Mouse (Mus musculus): ENCODE results near the gene Nhp2. TPM values are rescaled to one million over a fixed set of nuclear protein-coding genes. Genes with fewer than 3 reads are reported as not detected.

Gene Nhp2
- polyA plus RNA-seq, 1 experiment from 2014 or later: 175 TPM

DNA sequence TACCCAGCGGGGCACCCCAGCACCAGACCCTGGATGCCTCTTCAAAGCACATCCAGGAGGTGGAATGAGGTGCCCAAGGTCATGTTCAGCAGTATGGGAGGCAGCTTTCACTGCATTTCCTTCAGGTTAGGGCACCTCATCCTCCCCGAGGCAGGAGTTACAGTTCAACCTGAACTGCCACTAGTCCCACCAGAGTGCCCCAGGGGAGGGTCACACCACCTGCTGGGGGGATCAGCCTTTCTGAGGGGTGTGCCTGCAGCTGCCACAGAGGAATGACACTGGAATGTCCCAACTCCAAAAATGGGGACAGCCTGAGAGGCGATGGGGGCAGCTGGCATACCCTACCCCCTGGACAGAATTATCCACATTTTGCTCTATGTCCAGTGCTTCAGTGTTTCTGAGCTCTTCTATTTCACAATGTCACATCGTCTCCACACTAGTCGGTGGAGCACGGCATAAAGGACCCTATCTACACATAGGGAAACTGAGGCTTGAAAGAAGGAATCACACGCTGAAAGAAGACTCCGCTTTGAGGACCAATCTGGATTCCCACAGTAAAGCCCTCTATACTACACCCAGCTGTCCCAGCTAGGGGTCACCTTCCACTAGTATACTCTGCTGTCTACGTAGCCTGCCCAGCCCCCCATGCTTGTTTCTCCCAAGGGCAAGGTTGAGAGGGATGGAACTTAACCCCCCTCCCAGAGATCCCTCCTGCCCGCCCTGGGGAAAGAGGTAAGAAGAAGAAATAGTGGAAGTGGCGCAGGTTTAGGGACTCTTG is 29.8 kb downstream of the Nhp2 start:
- Histone ChIP-seq H3K36me3 (ENCODE audit: control insufficient read depth, insufficient read depth, low read length) (no peaks in the 10 kb centered on the region; the same call in 1 of the 2 replicates), H3K4me3 (ENCODE audit: low read length) (peak overlapping the region; percentile 78), H3K4me2 (ENCODE audit: low read depth, low read length) (peak overlapping the region; percentile 92), H3K9me3 (ENCODE audit: control insufficient read depth, low read length) (no peaks in the 10 kb centered on the region), H3K9ac (ENCODE audit: low read depth, low read length) (peak overlapping the region; percentile 85), H3K27me3 (replicated peaks; ENCODE audit: control insufficient read depth, insufficient read depth, low read length) (no peaks in the 10 kb centered on the region), H3K4me1 (ENCODE audit: control insufficient read depth, insufficient read depth, low read length) (peaks cover 28% of the 10 kb centered on the region), H3K27ac (ENCODE audit: low read length) (peak overlapping the region; percentile 51; the same call in 1 of the 2 replicates)
- no peak for ATAC-seq
- WGBS: 49% methylated on average over 11 of the region's 11 CpGs

DNA sequence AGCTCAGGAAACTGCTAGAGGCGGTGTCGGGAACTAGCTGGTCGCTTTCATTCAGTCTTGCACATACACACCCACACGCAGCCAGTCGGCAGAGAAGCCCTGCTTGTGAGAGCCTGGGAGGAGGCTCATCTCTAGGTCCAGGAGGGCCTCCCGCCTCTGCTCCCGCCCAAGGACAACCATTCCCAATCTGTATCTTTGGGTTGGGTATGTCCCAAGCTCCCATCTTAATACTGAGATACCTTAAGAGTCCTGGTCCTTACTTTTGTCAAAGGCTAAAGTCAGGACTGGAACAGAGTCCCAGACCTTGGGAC is 30.3 kb downstream of the Nhp2 start:
- H3K4me2 ChIP-seq (ENCODE audit: low read depth, low read length): peak overlapping the region; percentile 92
- no peaks in the 10 kb centered on the region; the same call in 1 of the 2 replicates for H3K36me3 ChIP-seq (ENCODE audit: control insufficient read depth, insufficient read depth, low read length)
- H3K4me3 ChIP-seq (ENCODE audit: low read length): peak overlapping the region; percentile 78
- WGBS: 3% methylated on average over 7 of the region's 7 CpGs
- peak overlapping the region; percentile 85 for H3K9ac ChIP-seq (ENCODE audit: low read depth, low read length)
- peak overlapping the region; percentile 89 for H3K27ac ChIP-seq (ENCODE audit: low read length)
- ATAC-seq: peak; percentile 14; the same call in 1 of the 2 replicates
- H3K27me3 ChIP-seq (replicated peaks; ENCODE audit: control insufficient read depth, insufficient read depth, low read length): no peaks in the 10 kb centered on the region
- no peaks in the 10 kb centered on the region for H3K9me3 ChIP-seq (ENCODE audit: control insufficient read depth, low read length)
- peaks cover 28% of the 10 kb centered on the region for H3K4me1 ChIP-seq (ENCODE audit: control insufficient read depth, insufficient read depth, low read length)

DNA sequence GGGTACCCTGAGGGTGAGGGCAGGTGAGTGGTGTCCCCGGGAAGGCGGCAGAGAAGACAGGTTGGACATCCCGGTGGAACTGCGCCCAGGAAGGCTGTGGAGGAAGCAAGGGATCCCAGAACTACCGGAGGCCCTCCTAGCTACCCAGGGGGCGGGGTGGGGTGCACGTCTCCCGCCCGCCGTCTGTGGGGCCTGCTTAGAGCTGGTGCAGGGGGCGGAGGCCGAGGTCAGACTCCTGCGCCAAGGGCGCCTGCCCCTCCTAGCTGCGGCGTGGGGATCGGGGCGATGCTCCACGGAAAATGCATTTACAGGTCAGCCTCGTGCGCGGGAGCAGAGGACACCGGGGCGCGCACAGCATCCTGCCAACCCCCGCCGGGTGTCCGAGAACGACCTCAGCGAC is 30.7 kb downstream of the Nhp2 start:
- H3K9me3 ChIP-seq (ENCODE audit: control insufficient read depth, low read length): no peaks in the 10 kb centered on the region
- peak; percentile 57 for ATAC-seq
- peak overlapping the region; percentile 92 for H3K4me2 ChIP-seq (ENCODE audit: low read depth, low read length)
- H3K27me3 ChIP-seq (replicated peaks; ENCODE audit: control insufficient read depth, insufficient read depth, low read length): no peaks in the 10 kb centered on the region
- peak overlapping the region; percentile 85 for H3K9ac ChIP-seq (ENCODE audit: low read depth, low read length)
- peak overlapping the region; percentile 78 for H3K4me3 ChIP-seq (ENCODE audit: low read length)
- H3K27ac ChIP-seq (ENCODE audit: low read length): peak overlapping the region; percentile 89
- H3K36me3 ChIP-seq (ENCODE audit: control insufficient read depth, insufficient read depth, low read length): no peaks in the 10 kb centered on the region; the same call in 1 of the 2 replicates
- peaks cover 28% of the 10 kb centered on the region for H3K4me1 ChIP-seq (ENCODE audit: control insufficient read depth, insufficient read depth, low read length)
- WGBS: under 1% methylated on average over 30 of the region's 30 CpGs

DNA sequence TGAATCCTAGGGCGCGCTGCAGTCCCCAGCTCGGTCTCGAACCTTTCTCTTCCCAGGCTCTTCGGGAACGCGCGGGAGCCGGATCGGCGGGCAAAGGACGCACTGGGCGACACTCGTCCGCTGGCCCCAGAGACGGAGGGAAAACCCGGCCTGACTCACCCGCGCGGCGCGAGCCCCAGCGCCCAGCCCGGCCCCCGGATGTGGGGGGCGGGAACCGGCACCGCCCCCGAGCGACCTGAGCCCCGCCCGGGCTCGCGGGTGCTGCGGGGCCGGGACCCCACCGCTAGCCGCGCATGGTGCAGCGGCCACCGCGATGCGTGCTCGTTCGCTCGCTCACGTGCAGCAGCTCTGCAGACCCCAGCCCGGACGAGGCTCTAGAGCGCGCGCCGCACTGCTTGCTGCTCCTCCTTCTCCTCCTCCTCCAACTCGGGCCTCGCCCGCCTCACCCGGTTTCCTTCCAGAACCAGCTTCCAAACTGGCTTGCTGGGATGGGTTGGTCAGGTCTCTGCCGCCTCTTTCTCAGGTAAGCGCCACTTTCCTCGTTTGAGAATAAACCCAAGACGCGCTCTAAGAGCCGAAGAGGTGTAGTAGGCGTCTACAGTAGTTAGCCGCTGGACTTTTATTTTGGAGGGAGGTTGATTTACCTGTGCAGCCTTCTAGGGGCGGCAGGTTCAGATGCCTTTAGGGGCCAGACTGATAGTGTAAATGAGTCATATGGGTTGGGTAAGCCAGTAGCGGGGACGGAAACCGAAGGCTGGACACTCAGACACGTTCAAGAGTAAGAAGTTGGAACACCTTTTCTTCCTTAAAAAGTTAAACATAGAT is 31.4 kb downstream of the Nhp2 start, which contains the start of the genes N4bp3 and D930048N14Rik:
Gene N4bp3 (minus strand): TSS at position 152 of the 825 bp plus-strand sequence.
Gene D930048N14Rik (plus strand): TSS at position 264 of the 825 bp plus-strand sequence.
- Histone ChIP-seq H3K36me3 (ENCODE audit: control insufficient read depth, insufficient read depth, low read length) (no peaks in the 10 kb centered on the region), H3K9me3 (ENCODE audit: control insufficient read depth, low read length) (no peaks in the 10 kb centered on the region), H3K4me1 (ENCODE audit: control insufficient read depth, insufficient read depth, low read length) (peaks cover 26% of the 10 kb centered on the region), H3K4me3 (ENCODE audit: low read length) (peak within 1 kb of the TSS; percentile 78), H3K4me2 (ENCODE audit: low read depth, low read length) (peak within 1 kb of the TSS; percentile 92), H3K9ac (ENCODE audit: low read depth, low read length) (peak within 1 kb of the TSS; percentile 85), H3K27me3 (replicated peaks; ENCODE audit: control insufficient read depth, insufficient read depth, low read length) (no peaks in the 10 kb centered on the region), H3K27ac (ENCODE audit: low read length) (peak within 1 kb of the TSS; percentile 89)
- WGBS: 1% methylated on average over 70 of the region's 70 CpGs
- ATAC-seq: peak; percentile 88

DNA sequence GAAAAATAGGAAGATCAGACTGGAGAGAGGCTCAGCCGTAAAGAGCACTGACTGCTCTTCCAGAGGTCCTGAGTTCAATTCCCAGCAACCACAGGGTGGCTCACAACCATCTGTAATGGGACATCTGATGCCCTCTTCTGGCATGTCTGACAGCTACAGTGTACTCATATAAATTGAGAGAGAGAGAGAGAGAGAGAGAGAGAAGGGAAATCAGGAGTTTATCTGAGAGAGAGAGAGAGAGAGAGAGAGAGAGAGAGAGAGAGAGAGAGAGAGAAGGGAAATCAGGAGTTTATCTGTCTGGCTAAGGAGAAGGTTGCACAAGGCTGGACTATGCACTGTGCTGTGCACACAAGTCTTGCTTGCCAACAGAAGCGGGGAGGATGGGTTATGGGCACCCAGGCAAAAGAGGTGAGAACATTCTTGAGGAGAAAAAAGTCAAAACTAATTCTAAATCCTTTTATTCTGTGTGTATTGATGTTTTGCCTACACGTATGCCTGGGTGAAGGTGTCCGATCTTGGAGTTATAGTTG is 33.4 kb downstream of the Nhp2 start:
- Histone ChIP-seq H3K36me3 (ENCODE audit: control insufficient read depth, insufficient read depth, low read length) (no peaks in the 10 kb centered on the region), H3K27ac (ENCODE audit: low read length) (no peak overlapping the region), H3K9me3 (ENCODE audit: control insufficient read depth, low read length) (no peaks in the 10 kb centered on the region), H3K27me3 (replicated peaks; ENCODE audit: control insufficient read depth, insufficient read depth, low read length) (no peaks in the 10 kb centered on the region), H3K4me2 (ENCODE audit: low read depth, low read length) (no peak overlapping the region), H3K9ac (ENCODE audit: low read depth, low read length) (no peak overlapping the region), H3K4me1 (ENCODE audit: control insufficient read depth, insufficient read depth, low read length) (peaks cover 21% of the 10 kb centered on the region), H3K4me3 (ENCODE audit: low read length) (no peak overlapping the region)
- WGBS: 87% methylated on average over 4 of the region's 4 CpGs
- ATAC-seq: no peak

DNA sequence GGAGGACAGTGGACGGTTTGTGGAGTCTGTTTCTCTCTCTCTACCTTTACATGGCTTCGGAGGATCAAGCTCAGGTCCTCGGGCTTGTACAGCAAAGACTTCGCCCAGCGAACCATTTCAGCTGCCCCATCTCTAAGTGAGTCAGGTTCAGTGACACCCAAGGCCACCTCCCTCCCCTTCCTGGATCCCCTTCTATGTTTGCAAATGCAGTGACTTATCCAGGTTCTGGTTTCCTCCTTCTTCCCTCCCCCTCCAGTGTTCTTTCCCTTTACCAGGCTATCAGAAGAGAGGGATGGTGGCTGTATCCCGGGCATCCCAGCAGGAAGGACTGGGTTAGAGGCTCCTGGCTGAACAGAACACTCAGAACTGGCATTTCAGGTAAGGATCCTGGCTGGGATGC is 34.2 kb downstream of the Nhp2 start:
- Histone ChIP-seq H3K27ac (ENCODE audit: low read length) (no peak overlapping the region), H3K4me3 (ENCODE audit: low read length) (no peak overlapping the region), H3K27me3 (replicated peaks; ENCODE audit: control insufficient read depth, insufficient read depth, low read length) (no peaks in the 10 kb centered on the region), H3K9ac (ENCODE audit: low read depth, low read length) (no peak overlapping the region), H3K9me3 (ENCODE audit: control insufficient read depth, low read length) (no peaks in the 10 kb centered on the region), H3K4me1 (ENCODE audit: control insufficient read depth, insufficient read depth, low read length) (peaks cover 18% of the 10 kb centered on the region), H3K36me3 (ENCODE audit: control insufficient read depth, insufficient read depth, low read length) (no peaks in the 10 kb centered on the region), H3K4me2 (ENCODE audit: low read depth, low read length) (no peak overlapping the region)
- 84% methylated on average over 6 of the region's 6 CpGs for WGBS
- no peak for ATAC-seq

DNA sequence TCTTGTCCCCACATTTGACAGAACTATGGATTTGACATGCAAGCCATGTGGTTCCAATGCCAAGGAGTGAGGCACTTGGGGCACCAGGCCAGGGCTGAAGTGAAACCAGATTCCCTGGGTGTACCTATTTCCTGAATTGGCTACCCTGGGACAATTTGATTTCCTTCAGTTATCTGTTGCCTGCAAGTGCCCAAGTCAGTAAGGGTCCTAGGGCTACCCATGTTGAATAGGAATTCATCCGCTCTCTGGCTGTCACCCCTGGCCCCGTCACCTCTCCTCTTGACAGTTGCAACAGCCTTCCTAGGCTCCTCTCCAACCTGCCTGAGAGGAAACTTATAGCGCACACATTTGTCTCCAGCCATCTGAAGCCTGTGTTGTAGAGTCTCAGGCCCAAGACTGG is 35.4 kb downstream of the Nhp2 start:
- H3K27me3 ChIP-seq (replicated peaks; ENCODE audit: control insufficient read depth, insufficient read depth, low read length): no peaks in the 10 kb centered on the region
- no peak overlapping the region for H3K4me2 ChIP-seq (ENCODE audit: low read depth, low read length)
- WGBS: 93% methylated on average over 3 of the region's 3 CpGs
- H3K36me3 ChIP-seq (ENCODE audit: control insufficient read depth, insufficient read depth, low read length): no peaks in the 10 kb centered on the region
- H3K9me3 ChIP-seq (ENCODE audit: control insufficient read depth, low read length): no peaks in the 10 kb centered on the region
- H3K9ac ChIP-seq (ENCODE audit: low read depth, low read length): no peak overlapping the region
- no peak overlapping the region for H3K27ac ChIP-seq (ENCODE audit: low read length)
- peaks cover 11% of the 10 kb centered on the region for H3K4me1 ChIP-seq (ENCODE audit: control insufficient read depth, insufficient read depth, low read length)
- H3K4me3 ChIP-seq (ENCODE audit: low read length): no peak overlapping the region
- ATAC-seq: no peak

DNA sequence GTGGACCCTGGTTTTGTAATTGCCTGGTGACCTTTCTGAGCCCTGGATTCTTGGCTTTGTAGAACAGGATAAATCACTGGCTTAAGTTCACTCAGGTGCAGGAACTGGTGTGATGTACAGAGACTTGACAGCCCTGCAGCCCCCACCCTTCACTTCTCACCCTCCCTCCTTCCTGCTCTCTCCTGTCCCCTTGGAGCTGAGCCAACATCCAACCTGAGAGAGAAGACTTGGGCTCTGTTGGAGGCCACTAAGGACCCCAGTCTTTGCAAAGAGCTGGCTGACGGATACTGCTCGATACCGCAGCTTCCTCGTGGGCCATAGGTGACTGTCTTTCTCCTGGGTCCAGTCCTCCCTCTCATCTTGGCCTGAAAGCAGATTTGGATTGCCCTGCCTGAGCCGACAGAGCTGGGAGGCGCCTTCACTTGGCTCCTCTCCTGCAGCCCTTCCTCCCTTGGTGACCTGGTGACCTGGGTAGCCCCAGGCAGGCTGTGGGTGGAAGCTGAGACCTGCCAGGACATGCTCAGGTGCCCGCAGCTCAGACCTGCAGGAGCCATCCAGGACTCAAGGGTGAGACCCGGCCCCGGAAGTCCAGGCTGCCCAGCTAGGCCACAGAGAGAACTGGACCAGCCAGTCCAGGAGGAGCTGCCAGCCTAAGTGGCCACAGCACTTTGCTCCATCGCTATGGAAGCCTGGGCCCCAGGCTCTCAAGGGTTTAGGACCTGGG is 37.4 kb downstream of the Nhp2 start:
- Histone ChIP-seq H3K9ac (ENCODE audit: low read depth, low read length) (no peak overlapping the region), H3K4me2 (ENCODE audit: low read depth, low read length) (no peak overlapping the region), H3K4me3 (ENCODE audit: low read length) (no peak overlapping the region), H3K9me3 (ENCODE audit: control insufficient read depth, low read length) (no peaks in the 10 kb centered on the region), H3K27ac (ENCODE audit: low read length) (no peak overlapping the region), H3K36me3 (ENCODE audit: control insufficient read depth, insufficient read depth, low read length) (no peaks in the 10 kb centered on the region), H3K27me3 (replicated peaks; ENCODE audit: control insufficient read depth, insufficient read depth, low read length) (no peaks in the 10 kb centered on the region), H3K4me1 (ENCODE audit: control insufficient read depth, insufficient read depth, low read length) (peaks cover 6% of the 10 kb centered on the region; the same call in 1 of the 2 replicates)
- WGBS: 86% methylated on average over 10 of the region's 10 CpGs
- ATAC-seq: no peak

DNA sequence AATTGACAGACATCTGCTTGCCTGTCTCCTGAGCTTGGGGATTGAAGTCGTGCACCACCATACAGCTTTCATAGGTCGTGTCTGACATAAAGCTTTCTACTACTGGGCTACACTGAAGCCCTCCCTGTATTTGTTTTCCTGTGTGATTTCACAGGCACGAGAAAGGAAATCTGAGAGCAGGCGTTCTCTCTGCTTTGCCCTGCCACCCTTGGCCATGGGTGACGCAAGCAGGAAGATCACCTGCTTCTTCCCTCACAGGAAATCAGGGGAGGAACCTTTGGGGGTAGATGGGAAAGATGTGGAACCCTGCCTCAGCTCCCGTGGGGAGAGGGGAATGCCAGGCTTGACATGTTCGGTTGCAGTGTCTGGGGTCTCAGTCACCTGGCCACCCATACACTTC is 38.8 kb downstream of the Nhp2 start:
- no peak overlapping the region for H3K4me3 ChIP-seq (ENCODE audit: low read length)
- no peaks in the 10 kb centered on the region for H3K9me3 ChIP-seq (ENCODE audit: control insufficient read depth, low read length)
- no peak overlapping the region for H3K4me2 ChIP-seq (ENCODE audit: low read depth, low read length)
- H3K27me3 ChIP-seq (replicated peaks; ENCODE audit: control insufficient read depth, insufficient read depth, low read length): no peaks in the 10 kb centered on the region
- H3K9ac ChIP-seq (ENCODE audit: low read depth, low read length): no peak overlapping the region
- no peak overlapping the region for H3K27ac ChIP-seq (ENCODE audit: low read length)
- no peak for ATAC-seq
- peaks cover 6% of the 10 kb centered on the region; the same call in 1 of the 2 replicates for H3K4me1 ChIP-seq (ENCODE audit: control insufficient read depth, insufficient read depth, low read length)
- H3K36me3 ChIP-seq (ENCODE audit: control insufficient read depth, insufficient read depth, low read length): no peaks in the 10 kb centered on the region
- WGBS: 59% methylated on average over 7 of the region's 7 CpGs
